Mouse (Mus musculus): ENCODE measurements at regions not wholly inside any gene's neighbourhood (a gene's known extent, or its start where the extent isn't known, plus 50 kb on each side); places are given as distances from the start of the nearest gene placed in this dataset.
A peak's percentile ranks its signal among the peaks of the same experiment; 100 is the strongest.

- no peak for DNase-seq
Observed at GRCm38 (mm10) chr2:45234148-45234547, 117.0 kb upstream of the Zeb2 start.

DNA sequence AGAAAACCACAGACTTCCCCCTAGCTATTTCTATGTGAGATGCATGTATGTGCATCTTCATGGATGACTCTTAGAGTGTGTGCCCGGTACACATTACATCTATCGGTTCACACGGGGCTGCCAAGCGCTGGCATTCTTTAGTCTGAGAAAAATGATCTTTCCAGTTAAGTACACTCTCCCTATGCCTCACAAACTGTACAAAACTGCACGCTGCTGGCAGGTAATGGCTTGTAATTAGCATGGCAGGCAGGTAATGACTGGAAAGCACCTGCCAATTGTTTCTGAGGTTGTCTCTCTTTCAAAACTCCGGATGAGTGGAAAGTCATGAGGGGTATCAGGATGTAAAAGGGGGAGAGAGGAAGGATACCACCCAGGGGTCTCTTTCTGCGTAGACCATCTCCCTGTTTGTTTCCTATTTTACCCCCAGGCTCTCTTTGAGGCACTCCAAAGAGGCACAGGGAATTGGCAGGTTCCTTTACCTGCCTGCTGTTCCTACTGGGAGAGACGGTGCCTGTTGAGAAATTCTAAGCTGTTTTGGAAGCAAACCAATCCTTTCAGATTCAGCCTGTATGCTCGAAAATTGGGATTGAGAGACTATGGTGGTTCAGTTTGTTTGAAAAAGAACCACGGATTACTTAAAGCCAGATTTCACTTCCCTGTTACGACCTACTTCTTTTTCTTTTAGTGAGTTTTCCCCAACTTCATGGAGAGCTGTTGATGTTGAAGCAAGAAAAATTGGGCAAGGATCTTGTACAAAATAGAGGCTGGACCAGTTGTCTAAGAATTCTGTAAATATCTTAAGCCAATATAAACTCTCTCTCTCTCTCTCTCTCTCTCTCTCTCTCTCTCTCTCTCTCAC is 113.4 kb upstream of the Zeb2 start:
- no peak for DNase-seq

- DNase-seq: no peak
Observed at GRCm38 (mm10) chr2:45229501-45229900, 112.3 kb upstream of the Zeb2 start.

DNA sequence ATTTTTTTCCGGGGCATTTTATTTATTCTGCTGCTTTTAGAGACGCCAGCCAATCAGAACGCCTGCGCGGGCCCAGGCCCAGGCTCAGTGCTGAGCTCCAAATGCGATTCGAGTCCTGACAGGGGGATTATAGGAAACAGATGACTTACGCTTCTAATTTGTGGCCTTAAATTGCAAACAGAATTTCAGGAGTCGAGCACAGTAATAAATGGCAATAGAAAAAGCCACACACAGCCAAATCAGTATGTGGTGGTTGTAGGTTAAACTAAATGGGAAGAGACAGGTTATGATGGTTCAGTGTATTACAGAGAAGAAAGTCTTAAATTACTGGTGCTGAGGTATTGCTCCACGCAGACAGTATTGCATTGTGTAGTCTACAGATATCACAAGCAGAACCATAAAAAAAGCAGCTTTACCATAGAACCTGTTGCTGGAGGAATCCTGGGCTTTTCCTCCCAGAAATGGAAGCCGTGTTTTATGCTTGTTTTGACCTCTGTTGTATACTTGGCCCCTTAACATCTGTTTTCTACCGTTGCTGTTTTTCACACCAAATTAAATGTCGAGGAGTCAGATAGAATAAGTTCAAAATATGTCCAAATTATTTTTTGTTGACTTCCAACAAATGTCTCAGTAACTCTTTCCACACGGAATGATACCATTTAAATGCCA is 110.2 kb upstream of the Zeb2 start:
- no peak for DNase-seq

DNA sequence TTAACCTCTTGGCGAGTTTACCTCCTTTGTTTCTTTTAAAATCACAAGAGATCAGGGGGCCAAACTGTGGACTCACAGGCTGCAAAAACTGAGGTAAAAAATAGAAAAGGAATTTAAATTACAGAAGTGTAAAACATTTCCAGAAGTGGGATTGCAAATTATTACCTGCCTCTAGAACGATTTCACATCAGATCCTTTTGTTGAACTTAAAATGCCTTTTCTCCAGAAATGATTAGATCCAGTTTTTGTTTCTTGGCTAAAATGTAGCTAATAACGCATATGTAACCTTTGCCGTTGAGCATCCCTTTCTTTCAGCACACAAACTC is 108.8 kb upstream of the Zeb2 start:
- no peak for DNase-seq

- no peak for DNase-seq
Observed at GRCm38 (mm10) chr2:45225364-45226044, 108.3 kb upstream of the Zeb2 start.

DNA sequence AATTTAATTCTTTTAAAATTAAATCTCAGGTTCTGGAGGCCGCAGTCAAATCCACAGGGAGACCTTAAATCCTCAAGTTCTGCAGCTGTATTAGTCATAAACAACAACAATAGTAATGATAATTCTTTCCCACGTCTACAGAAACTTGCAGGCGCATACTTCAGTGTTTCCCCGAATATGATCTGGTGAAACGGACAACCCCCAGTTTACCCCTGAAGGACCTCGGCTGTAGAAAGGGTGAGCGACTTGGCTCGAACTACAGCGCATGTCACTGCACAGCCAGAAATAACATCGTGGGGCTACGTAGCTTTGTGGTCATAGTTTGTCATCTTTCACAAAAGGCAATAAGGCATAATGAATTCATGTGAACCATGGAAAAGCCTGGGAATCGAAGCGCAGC is 105.0 kb upstream of the Zeb2 start:
- no peak for DNase-seq

DNA sequence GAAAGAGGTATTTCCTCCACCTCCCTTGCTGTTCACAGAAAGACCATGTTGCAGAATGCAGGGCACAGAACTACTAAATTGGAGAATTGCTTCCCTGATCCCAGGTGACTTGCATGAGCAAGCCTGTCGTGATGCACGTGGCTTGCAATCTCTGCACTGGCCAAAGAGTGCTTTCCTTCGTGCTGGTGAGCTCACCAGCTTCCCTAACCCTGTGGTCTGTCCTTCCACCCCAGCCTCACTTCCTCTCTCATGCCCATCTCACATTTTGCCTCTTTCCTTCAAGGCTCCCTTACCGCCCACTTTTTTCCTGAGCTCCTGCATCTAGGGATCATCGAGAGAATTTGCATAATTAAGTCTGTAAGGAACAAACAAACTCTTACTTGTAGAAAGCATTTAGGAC is 102.7 kb upstream of the Zeb2 start:
- DNase-seq: no peak

- no peak for DNase-seq
Observed at GRCm38 (mm10) chr2:45212833-45213232, 95.6 kb upstream of the Zeb2 start.

GRCm38 (mm10) chr2:45208526-45208925 is 91.3 kb upstream of the Zeb2 start:
- DNase-seq: no peak

- no peak for DNase-seq
Observed at GRCm38 (mm10) chr2:45205756-45206155, 88.6 kb upstream of the Zeb2 start.

- DNase-seq: no peak
Observed at GRCm38 (mm10) chr2:45205211-45205610, 88.0 kb upstream of the Zeb2 start.

DNA sequence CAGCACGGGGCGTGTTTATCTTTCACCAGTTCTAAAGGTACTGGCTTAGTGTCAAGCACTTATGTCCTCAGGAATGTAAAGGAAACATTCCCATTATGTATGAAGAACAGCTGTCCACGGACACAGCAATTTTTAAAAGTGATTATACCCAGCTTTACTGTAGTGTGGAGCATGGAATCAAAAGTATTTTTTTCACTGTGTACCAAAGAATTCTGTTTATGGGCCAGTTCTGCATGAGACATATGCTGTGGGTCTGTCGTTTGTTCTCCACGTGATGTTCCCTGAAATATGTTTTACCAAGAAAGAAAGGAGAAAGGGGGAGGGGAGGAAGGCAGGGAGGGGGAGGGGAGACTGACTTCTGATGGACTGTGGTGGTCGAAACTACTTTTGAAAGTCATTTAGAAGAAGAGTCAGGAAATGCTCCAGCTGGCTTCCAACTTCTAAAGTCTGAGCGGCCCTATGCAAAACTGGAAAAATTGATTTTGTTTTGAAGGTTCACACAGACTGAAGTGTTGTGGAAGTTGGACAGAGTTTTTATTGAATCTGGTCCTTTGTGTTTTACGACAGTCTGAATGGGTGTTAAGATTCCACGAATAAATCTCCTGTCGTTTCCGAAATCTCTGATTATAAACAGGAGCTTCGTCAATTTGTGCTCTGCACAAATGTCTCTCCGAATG is 80.9 kb upstream of the Zeb2 start:
- DNase-seq: no peak

GRCm38 (mm10) chr2:45197342-45197741 is 80.1 kb upstream of the Zeb2 start:
- no peak for DNase-seq

DNA sequence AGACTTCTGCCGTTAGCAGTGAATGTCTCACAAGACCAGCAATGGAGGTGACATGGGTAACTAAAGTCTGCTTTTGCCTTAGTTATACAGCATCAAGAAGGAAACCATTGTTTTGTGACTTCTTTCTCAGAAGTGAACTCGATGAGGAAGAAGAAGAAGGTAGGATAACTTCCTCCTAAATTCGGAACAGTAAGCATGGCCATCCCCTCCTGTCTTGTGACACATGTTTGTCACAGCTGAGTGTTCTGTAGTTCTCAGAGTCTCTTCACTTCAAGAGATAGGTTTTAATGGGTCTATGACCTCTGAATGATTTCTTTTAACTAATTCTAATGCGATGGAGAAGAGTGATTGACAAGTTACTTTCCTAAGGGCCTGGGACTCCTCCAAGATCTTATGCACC is 79.3 kb upstream of the Zeb2 start:
- DNase-seq: no peak

GRCm38 (mm10) chr2:45194335-45194734 is 77.1 kb upstream of the Zeb2 start:
- DNase-seq: no peak

GRCm38 (mm10) chr2:45185621-45185999 is 68.4 kb upstream of the Zeb2 start:
- no peak for DNase-seq

DNA sequence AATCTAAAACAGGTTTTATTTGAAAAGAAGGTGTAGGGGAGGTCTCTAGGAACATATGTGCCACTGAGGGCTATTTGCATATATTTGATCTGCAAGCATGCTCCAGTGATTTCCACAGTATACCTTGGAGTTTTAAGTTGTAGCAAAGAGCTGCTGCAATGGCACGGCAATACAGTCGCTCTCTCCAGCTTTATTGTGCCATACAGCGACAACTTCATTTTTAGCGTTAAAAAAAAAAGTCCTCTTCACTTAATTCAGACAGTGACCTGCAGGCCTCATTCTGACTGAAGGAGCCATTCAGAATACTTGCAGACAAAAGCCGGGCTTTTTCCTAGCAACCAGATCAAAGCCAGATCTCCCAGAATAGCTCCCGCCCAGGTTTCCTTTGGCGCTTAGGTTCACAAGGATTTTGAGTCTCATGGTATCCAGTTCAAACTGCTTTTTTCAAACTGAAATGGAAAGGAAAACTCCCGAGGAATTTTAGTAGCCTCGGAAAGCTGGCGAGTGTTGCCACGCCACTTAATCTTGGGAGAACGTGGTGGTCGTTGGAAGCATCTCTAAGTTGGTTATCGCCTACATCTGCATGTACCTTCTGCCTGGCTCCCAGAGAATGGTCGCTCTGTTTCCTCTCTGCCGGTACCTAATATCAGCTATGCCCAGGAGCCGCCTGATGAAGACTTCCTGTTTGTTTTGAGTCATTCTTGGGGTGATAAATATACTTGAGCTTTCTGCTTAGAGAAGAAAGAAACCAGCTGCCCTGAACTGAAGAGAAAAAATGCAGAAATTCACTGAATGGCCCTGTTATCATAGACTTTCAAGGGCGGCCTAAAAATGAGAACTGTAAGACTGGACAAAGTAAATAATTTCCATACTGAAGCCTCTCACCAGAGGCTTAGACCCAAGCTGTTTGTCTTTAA is 67.8 kb upstream of the Zeb2 start:
- no peak for DNase-seq

DNA sequence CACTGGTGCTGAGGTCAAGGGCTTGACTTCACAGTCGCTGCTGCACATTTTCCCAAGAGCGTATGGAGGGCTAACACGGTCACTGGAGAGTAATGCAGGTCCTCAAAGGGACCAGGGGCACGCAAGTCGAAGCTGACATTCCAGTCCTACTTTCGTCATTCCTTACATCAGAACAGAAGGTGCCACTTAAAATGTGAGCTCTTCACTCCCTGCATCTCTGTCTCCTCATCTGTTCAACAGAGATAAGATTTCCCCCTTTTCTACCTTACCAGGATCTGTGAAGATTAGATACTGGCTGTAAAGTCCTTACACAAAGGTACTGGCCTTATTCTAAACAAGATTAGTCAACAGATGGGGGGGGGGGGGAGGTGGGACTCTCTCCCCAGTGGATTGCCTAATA is 67.0 kb upstream of the Zeb2 start:
- no peak for DNase-seq

- DNase-seq: no peak
Observed at GRCm38 (mm10) chr2:45182876-45183275, 65.7 kb upstream of the Zeb2 start.

GRCm38 (mm10) chr2:45181552-45181951 is 64.4 kb upstream of the Zeb2 start:
- peak in 1 of 2 experiments; percentile 60 for DNase-seq

GRCm38 (mm10) chr2:45178849-45179453 is 61.8 kb upstream of the Zeb2 start:
- DNase-seq: no peak
